Mouse (Mus musculus): ENCODE data around the gene Specc1.
A peak's percentile ranks its signal among the peaks of the same experiment; 100 is the strongest.

The Specc1 gene

DNA sequence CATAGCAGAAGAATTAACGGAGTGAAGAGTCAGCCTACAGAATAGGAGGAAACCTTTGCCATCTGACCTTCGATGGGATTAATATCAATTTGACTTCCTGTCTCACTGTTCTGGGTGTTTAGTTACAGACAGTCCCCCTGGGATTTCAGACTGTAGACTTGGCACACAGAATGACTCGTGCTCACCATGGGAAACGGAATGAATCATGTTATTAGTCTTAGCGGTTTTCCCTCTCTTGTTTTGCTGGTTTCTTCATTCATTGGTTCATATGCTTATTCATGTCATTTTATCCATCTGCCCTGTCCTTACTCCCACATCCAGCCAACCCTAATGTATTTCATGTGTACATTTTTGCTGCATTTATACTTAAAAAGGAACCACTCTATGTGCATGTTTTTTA, 14.3 kb downstream of the Specc1 start:
- no peak for DNase-seq

- no peak for DNase-seq
Observed at GRCm38 (mm10) chr11:61971441-61972221, 15.1 kb downstream of the Specc1 start.

DNA sequence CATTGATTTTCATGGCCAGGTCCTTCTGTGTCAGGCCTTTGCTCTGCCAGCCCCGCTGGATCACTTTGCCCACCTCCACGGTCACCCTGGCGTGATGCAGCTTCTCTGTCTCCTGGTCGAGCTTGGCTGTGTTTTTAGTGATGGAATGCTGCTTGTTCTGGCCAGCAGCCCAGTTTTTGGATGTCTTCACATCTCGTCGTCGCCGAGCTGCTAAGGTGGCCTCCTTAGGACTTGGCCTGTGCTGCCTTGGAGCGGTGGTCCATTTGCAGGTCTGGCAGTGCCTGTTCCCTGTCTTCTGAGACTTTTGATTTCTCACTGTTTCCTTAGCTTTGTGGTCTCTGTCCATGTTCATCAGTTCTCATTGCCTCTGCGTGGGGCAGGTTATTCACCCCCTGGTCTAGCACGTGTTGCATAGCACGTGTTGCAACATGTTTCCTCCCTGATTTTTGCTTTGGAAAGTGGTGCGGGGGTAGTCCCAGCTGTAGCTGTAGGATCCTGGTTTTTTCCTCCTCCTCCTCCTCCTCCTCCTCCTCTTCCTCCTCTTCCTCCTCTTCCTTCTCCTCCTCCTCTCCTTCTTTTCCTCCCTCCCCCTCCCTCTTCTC, 17.6 kb downstream of the Specc1 start:
- no peak for DNase-seq

GRCm38 (mm10) chr11:61975783-61976182, 19.2 kb downstream of the Specc1 start:
- DNase-seq, result no peak

DNA sequence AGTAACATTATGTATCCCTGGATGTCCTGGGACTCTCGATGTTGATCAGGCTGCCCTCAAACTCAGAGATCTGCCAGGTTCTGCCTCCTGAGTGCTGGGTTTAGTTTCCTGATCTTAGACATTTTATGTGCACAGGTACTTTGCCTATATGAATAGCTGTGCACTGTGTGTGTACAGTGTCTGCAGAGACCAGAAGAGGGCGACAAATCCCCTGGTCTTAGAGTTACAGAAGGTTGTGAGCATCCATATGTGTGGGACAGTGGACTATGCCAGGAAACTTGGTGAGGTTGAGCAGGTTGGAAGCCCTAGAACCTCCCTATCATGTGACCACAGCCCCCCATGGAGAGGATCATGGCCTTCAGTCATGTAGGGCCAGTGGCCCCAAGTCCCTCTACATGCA, 24.7 kb downstream of the Specc1 start:
- DNase-seq, result no peak

DNA sequence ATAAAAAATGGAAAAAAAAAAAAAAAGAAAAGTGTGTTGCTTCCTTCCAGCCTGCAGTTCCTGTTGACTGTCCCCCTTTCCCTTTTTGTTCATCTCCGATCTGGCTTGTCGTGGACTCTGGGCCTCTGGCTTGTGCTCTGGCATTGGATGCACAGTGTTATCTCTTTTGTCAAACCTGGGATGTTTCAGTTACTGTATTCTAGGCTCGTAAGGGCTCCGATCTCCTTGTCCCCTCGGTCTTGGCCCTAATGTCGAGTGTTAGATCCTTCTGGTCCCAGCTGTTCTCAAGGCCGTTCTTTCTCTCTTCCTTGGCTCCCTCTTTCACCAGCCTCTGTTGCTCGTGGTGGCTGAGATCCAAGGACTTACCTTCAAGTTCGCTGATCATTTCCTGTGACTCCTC, 26.3 kb downstream of the Specc1 start:
- no peak for DNase-seq

- no peak for DNase-seq
Observed at GRCm38 (mm10) chr11:61986939-61987338, 30.4 kb downstream of the Specc1 start.

DNA sequence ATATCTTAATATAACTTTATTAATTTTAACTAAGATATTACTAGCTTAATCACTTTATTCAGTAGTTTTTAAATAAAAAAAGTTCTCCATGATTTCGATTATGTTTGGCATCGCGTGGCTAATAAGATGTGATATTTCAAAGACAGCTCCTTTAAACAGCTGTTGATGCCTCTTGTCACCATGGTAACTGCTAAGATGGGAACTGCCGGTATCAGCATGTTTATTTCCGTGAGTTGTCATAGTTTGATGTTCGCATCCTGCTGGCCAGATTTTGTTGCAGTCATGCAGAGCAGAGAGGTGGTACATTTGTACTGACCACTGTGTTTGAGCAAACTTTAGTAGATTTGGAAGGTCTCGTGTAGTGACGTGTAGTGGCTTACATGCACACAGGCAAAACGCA, 33.1 kb downstream of the Specc1 start:
- DNase-seq, result no peak

- no peak for DNase-seq
Observed at GRCm38 (mm10) chr11:61991576-61991975, 35.0 kb downstream of the Specc1 start.

GRCm38 (mm10) chr11:61992671-61993285, 36.2 kb downstream of the Specc1 start:
- no peak for DNase-seq

DNA sequence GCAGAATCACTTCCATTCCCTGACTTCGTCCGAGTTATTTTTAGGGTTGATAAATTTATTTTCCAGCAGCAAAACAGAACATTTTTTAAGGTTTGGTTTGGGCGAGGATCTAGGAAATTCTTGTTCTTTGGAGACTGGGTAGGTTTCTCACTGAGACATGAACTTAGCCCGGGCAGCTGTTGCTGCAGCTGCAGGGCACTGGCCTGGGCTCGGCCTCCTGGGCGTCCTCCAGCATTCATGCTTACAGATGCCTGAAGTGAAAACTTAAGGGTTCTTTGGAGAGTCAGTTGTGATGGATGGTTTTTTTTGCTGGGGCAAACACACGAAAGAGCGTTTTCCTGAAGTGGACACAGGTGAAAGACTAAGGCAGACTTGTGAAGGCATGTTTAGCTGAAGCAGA, 42.9 kb downstream of the Specc1 start:
- no peak for DNase-seq

DNA sequence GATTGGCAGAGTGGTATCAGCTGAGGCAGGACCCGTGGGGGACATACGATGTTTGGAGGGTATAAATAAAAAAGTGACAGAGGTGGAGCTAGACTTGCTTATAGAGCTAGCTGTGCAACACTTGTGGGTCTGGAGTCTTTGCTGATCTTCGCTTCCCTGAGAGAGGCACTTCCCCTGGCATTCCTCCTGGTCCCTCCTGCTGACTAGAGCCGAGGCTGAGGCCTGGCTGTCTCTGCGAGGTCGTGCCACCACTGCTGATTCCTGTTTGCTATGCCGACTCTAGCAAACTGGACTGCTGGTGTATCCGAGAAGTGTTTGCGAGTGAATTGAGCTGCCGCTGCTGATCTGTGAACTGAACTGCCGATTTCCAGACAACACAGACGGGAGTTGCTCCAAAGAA, 43.5 kb downstream of the Specc1 start:
- no peak for DNase-seq

- DNase-seq, result no peak
Observed at GRCm38 (mm10) chr11:62001977-62002376, 45.4 kb downstream of the Specc1 start.

GRCm38 (mm10) chr11:62004881-62005240, 48.3 kb downstream of the Specc1 start:
- no peak for DNase-seq

GRCm38 (mm10) chr11:62005241-62005910, 48.8 kb downstream of the Specc1 start:
- peak; percentile 38 for DNase-seq

DNA sequence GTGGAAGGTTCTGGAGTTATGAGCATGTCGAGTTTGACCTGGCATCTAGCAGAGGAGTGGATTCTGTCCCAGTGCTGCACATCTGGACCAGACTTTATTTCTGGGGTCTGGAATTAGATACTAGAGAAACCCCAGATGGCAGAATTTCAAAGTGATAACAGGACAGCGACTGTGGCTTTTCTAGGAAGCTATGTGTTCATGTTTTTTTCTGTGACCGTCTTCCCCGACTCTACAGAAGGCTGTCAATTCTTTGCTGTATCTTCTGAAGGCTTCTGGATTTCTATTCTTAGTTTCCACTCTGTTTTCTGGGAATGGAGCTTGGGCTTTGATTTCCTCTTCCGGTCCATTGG, 49.3 kb downstream of the Specc1 start:
- DNase-seq, result no peak

GRCm38 (mm10) chr11:62006680-62007079, 50.1 kb downstream of the Specc1 start:
- no peak for DNase-seq

GRCm38 (mm10) chr11:62007984-62008383, 51.4 kb downstream of the Specc1 start:
- DNase-seq, result no peak

DNA sequence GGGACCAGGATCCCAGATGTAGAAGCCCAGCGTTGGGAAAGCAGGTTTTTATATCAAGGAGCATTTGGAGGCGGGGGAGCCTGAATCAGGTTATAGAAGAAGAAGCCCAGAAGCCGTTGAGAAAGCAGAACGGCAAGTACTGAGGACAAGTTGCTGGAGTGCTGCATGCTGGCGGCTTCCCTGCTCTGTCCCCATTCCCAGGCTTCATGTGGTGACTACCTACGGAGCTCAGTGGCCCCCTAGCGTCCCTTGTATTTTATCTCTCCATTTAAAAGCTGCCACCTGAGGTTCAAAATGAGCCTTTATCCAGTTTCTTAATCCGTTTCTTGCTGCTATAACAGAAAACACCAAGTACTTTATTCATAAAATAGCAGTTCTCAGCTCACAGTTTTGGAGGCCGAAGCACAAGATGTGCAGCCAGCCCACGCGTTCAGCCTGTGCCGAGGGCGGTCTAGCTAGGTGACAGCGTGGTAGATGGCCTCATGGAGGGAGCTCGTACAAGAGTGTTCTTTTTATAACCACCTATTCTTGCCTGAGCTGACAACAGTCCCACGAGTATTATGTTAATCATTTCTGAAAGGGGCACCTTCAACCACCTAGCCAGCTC, 54.2 kb downstream of the Specc1 start:
- DNase-seq, result peak; percentile 22

DNA sequence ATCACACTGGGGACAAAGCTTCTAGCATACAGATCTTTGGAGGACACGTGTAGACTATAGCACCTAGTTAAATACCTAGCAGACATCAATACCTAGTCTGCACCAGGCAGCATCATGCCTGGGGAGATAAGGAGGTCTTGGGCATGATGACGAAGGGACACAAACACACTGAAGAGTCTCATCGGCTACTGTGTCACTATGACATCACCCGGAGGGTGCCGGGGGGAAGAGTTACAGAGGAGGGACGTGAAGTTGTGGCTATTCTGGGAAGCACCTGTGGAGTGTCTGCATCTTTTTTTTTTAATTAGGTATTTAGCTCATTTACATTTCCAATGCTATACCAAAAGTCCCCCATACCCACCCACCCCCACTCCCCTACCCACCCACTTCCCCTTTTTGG, 55.5 kb downstream of the Specc1 start:
- no peak for DNase-seq

DNA sequence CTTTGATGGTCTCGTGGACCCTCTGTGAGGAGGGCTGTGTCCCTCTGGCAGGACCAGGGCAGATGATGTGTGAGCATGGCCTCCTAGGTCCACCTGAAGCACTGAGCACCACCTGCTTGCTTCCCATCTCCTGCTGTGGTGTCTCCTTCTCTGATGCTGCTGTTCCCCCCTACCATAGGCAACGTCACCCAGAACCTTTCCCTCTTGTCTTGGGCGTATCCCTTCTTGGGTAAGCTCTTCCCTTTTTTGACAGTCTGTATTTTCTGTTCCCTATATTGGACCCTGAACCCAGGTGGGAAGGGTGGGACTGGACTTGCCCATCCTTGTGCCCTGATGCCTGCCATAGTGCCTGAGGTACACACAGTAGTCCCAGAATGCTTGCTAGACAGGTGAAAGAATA, 56.9 kb downstream of the Specc1 start:
- DNase-seq, result no peak

DNA sequence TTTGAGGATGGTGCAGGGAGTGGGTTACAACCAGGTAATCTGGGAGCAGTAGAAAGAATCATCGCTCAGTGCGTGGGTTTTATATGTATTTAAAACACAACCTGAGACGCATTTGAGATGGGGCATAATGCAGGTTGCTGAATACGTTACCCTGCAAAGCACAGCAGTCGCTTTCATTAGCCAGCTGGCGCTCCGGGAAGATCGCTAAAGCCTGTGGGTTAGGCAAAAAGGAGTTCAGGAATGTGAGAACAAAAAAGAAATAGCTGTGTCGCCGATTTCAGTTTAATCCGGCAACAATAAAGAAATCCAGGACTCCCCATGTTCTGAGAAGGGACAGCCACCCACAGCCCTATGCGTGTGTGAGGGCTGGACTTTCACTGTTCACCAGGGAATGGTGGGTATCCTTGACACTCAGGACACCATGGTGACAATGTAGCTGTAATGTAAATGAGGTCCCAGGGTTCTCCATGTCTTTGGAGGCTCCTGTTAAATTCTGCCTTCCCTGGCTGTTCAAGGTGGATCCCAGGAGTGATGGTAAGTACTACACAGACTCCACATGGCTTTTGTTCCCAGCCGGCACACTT, 58.6 kb downstream of the Specc1 start:
- no peak for DNase-seq

DNA sequence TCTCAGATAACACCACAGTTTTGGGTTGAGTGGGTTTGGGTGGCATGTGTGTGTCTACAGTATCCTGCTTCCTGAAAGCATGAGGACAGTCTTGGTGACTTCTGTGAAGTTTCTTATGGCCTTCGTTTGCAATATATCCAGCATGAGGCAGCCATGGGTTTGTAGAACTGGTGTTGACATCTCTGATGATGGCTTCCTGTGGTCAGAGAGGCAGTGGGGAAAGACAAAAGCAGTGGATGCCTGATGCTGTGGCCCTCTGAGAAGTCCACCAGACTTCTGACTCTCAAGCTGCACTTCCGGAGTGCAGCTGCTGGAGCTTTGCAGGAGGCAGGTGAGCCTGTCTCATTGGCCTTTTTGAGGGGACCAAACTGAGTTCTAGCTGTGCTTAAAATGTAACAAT, 60.4 kb downstream of the Specc1 start:
- DNase-seq, result no peak
